Mouse (Mus musculus) kidney, adult 2 months (tissue): ENCODE results near the gene Prpf8. TPM values are rescaled to one million over a fixed set of nuclear protein-coding genes. Genes with fewer than 3 reads are reported as not detected.
A peak's percentile ranks its signal among the peaks of the same experiment; 100 is the strongest.
"Not testable (repeated sequence)": the region's sequence is repeated elsewhere in the genome, so short reads cannot be mapped to it uniquely, and the experiment has no call there.

ENCODE experiments used
- DNase-seq: peaks from one replicate; pipeline ENCODE4 v3.0.0; 2021
- H3K27ac ChIP-seq: fragments of 200-500 bp; 2 replicates; pipeline ENCODE4 v1.5.1; 2012; ENCODE audit warnings: low read depth, low read length, control low read depth, inconsistent platforms; ENCODE audit not compliant: insufficient read depth
- H3K27me3 ChIP-seq: fragments of 200-500 bp; replicated peaks from 2 replicates; pipeline ENCODE4 v1.6.1; 2012; ENCODE audit warnings: mild to moderate bottlenecking, moderate library complexity, low read length, inconsistent platforms; ENCODE audit not compliant: control insufficient read depth, insufficient read depth
- H3K36me3 ChIP-seq: fragments of 200-500 bp; 2 replicates; pipeline ENCODE4 v1.6.1; 2012; ENCODE audit warnings: mild to moderate bottlenecking, moderate library complexity, low read length, inconsistent platforms; ENCODE audit not compliant: control insufficient read depth, insufficient read depth
- H3K4me1 ChIP-seq: fragments of 200-500 bp; 2 replicates; pipeline ENCODE4 v1.6.1; 2011; ENCODE audit warnings: low read length; ENCODE audit not compliant: control insufficient read depth, insufficient read depth
- H3K4me3 ChIP-seq: fragments of 200-500 bp; 2 replicates; pipeline ENCODE4 v1.5.1; 2011; ENCODE audit warnings: mild to moderate bottlenecking, low read depth, low read length, control low read depth; ENCODE audit not compliant: insufficient read depth
- CTCF ChIP-seq: fragments of 200-500 bp; conservative IDR thresholded peaks from 2 replicates; pipeline ENCODE4 v1.5.1; 2011; ENCODE audit warnings: low read depth, mild to moderate bottlenecking, control low read depth, low read length, moderate library complexity, mixed read lengths; ENCODE audit not compliant: insufficient read depth, insufficient read length
- POLR2A ChIP-seq: fragments of 200-500 bp; IDR thresholded peaks from one replicate; pipeline ENCODE4 v1.6.1; 2011; ENCODE audit warnings: low read depth, low read length, control low read depth
- WGBS: fragments of 180-500 bp; shearing (Covaris S2); methylation state at CpG from one replicate; pipeline ENCODE4 v1.1.7; 2018; 5-methylcytosine and 5-hydroxymethylcytosine counted together
- polyA plus RNA-seq: library from polyadenylated mRNA; depleted of rRNA; stranded (reverse); fragments of >200 nt; gene quantifications from 2 replicates; pipeline ENCODE4 v1.2.3, GENCODE M21; 2012

Gene Prpf8
- polyA plus RNA-seq, 1 experiment = 88.0 TPM

DNA sequence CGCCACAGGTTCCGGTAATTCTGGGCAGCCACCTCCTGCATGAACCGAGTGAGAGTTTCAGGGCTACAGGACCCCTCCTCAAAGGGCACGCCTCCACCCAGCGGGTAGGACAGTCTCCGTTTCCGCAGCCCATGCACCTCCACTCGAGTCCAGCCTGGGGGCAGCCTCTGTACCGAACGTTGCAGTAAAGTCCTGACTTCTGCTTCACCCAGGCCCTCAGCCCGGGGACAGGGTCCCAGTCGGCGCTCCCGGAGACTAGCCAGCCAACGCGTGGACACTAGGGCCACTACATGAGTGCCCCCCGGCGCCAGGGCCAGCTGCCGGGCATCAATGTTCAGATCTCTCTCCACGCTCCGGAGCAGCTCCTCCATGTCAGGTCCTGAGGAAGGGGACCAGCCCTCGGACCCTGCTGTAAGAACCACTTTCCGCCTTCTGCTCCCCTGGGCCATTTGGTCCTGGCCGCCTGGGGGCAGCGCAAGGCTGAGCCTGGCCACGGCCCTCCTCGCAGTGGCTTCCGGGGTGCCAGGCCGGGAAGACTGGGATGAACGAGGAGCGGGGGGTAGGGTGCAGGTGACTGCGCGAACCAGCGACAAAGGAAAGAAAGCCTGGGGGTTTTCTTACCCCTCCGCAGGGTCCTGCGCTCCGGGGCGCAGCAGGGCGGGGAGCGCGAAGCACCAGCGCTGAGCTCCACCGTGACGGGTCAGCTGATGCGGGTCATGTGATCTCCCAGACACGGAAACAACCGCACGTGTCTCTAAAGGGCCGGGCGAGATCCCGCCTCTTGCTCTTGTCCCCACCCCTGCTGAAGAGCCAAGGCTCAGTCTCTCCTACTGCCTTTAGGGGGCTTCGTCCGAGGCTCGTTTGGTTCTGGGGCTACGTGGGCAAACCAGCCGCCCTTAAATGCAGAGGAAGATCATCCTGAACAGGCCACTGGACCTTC lies 32.4 kb upstream of the Prpf8 start, which contains the start of gene Wdr81:
TSS of gene Wdr81 (minus strand) at position 727 of the 940 bp plus-strand sequence.
- no peaks in the 10 kb centered on the region for H3K27me3 ChIP-seq
- 2% methylated on average over 56 of the region's 56 CpGs for WGBS
- peak within 1 kb of the TSS; percentile 75 for H3K4me3 ChIP-seq
- no peaks in the 10 kb centered on the region for H3K36me3 ChIP-seq
- DNase-seq = peak; percentile 95
- H3K27ac ChIP-seq = peak within 1 kb of the TSS; percentile 81
- TF ChIP-seq POLR2A (peak; percentile 26), CTCF (peak; percentile 40)
- H3K4me1 ChIP-seq = peaks cover 24% of the 10 kb centered on the region

DNA sequence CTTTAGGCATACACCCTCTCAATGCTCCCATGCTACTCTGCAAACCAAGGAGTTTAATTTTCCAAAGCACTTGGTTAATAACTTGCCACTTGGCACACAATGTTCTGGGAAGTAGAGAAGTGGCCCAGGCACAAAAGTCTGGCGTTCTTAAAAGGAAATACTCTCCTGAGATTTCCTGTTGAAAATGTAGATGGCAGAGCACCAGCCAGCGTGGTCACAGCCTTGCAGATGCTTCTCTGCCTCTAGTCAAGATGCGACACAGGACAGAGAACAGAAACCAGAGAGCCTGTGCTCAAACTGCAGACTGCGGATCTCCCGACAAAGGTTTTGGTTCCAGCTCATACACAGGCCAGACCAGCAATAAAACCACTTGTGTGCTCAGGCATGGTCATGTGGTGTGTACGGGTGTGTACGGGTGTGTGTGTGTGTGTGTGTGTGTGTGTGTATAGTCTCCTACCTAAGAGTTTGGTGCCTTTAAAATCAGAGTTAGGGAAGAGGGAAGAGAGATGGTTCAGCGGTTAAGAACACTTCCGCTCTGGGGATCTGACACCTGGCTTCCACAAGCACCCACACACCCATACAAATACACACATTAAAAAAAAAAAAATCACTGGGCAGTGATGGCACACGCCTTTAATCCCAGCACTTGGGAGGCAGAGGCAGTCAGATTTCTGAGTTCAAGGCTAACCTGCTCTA lies 31.4 kb upstream of the Prpf8 start:
- 45% methylated on average over 10 of the region's 10 CpGs for WGBS
- peak; percentile 75 for DNase-seq
- H3K27ac ChIP-seq = peak overlapping the region; percentile 81
- H3K4me1 ChIP-seq = peaks cover 33% of the 10 kb centered on the region
- H3K4me3 ChIP-seq = no peak overlapping the region
- TF ChIP-seq CTCF (no peak), POLR2A (no peak)
- H3K36me3 ChIP-seq = no peaks in the 10 kb centered on the region
- H3K27me3 ChIP-seq = no peaks in the 10 kb centered on the region

DNA sequence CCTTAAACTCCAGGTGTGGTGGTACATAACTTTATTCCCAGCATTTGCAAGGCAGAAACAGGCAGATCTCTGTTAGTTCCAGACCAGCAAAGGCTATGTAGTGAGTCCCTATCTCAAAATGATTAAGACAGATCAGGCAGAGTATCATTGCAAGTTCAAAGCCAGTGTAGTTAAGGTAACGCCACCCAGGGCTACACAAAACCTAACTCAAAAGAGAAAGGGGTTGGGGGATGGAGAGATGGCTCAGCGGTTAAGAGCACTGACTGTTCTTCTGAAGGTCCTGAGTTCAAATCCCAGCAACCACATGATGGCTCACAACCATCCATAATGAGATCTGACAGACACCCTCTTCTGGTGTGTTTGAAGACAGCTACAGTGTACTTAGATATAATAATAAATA lies 30.6 kb upstream of the Prpf8 start:
- not testable (repeated sequence) for H3K27ac ChIP-seq, H3K27me3 ChIP-seq, H3K36me3 ChIP-seq, H3K4me3 ChIP-seq, DNase-seq
- peaks cover 29% of the 10 kb centered on the region for H3K4me1 ChIP-seq
- 93% methylated on average over 2 of the region's 2 CpGs for WGBS

DNA sequence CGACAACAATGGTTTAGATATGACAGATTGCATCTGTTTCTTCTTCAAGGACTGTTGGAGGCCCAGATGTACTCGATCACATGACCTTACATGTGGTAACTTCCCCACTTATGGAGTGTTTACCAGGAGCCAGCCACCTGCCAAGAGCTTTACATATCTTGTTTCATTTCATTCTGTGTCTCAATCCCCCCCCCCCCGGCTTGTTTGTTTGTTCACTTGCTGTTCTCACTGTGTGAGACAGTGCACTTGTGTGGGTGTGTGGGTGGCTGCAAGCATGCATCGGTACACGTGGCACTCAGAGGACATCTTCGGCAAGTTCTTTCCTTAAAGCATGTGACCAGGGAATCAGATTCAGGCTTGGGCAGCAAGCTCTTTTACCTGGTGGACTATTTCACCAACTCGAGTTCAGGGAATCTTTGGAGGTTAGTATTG lies 30.2 kb upstream of the Prpf8 start:
- TF ChIP-seq POLR2A (no peak), CTCF (no peak)
- Histone ChIP-seq H3K4me3 (no peak overlapping the region), H3K27me3 (no peaks in the 10 kb centered on the region), H3K4me1 (peaks cover 28% of the 10 kb centered on the region), H3K27ac (no peak overlapping the region), H3K36me3 (no peaks in the 10 kb centered on the region)
- no peak for DNase-seq
- WGBS = 82% methylated on average over 7 of the region's 7 CpGs

DNA sequence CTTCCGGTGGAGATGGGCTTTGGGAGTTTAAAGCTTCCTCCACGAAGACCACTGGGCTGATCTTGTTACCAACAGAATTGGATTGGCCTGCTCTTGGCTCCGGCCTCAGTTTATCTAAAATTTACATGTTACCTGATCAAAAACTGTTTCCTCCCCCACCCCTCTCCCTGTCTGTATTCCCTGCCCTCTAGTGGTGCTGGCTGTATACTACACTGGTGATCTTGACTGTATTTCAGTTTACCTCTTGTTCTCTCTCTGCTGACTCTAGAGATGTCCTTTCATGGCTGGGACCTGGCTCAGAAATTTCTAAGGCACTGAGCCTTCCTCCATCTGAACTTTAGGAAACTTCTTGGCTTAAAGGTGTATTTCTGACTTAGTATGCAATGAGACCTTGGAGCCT lies 28.4 kb upstream of the Prpf8 start:
- no peaks in the 10 kb centered on the region for H3K27me3 ChIP-seq
- 21% methylated on average over 3 of the region's 3 CpGs for WGBS
- peaks cover 29% of the 10 kb centered on the region for H3K4me1 ChIP-seq
- TF ChIP-seq POLR2A = no peak
- peak; percentile 68 for TF ChIP-seq CTCF
- no peak overlapping the region for H3K27ac ChIP-seq
- no peaks in the 10 kb centered on the region for H3K36me3 ChIP-seq
- H3K4me3 ChIP-seq = no peak overlapping the region
- peak; percentile 67 for DNase-seq

DNA sequence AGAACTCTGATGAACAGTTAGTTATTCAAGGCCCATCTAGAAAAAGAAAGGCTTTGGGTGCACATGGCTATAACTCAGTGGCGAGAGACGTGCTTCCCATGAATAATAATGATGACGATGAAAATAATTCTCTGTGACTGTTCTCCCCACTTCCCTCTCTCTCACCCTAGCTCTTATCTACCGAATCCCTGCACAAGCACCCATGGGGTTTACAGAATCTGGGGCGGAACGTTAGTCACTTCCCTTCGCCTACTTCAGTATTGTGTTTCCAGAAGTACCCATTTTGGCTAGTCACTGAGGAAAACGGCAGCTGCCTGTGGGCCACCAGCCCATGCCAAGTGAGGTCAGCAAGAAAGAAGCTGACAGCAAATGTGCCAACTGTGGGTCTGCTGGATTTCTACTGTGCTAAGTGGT lies 28.0 kb upstream of the Prpf8 start:
- Histone ChIP-seq H3K36me3 (no peaks in the 10 kb centered on the region), H3K27me3 (no peaks in the 10 kb centered on the region), H3K4me3 (no peak overlapping the region), H3K4me1 (peaks cover 33% of the 10 kb centered on the region), H3K27ac (peak overlapping the region; percentile 95; the same call in 1 of the 2 replicates)
- DNase-seq = peak; percentile 38
- whole genome bisulfite sequencing = 73% methylated on average over 8 of the region's 8 CpGs
- TF ChIP-seq POLR2A = no peak
- TF ChIP-seq CTCF = no peak

DNA sequence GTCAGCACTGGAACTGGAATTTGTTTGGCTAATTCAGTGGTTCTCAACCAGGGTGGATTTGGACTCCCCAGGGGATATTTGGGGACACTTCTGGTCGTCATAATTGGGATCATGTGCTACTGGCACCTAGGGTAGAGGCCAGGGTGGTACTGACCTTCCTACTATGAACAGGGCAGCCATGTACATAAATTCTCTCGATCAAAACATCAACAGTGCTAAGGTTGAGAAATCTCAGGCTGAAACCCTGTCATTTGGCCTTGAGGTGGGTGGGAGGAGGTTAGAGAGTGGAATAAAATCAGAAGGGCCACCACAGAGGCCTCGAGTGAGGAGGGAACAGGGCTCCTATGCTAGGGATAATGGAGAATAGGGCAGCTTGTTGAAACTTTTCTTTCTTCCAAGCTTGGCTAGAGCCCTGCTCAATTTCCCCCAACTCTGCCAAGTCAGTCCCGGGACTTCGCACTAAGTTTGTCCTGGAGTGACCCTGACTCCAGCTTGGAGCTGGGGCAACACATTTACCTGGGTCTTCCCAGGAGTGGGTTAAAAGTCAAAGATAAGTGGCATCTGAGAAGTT lies 27.4 kb upstream of the Prpf8 start:
- no peak for TF ChIP-seq CTCF
- Histone ChIP-seq H3K27ac (peak overlapping the region; percentile 95), H3K36me3 (no peaks in the 10 kb centered on the region), H3K4me1 (peaks cover 35% of the 10 kb centered on the region), H3K27me3 (no peaks in the 10 kb centered on the region), H3K4me3 (no peak overlapping the region)
- 25% methylated on average over 5 of the region's 5 CpGs for WGBS
- DNase-seq = peak; percentile 81
